Mouse (Mus musculus) left cerebral cortex, adult 6 months (tissue): Measurements from ENCODE around the gene Ssu72. TPM values are rescaled to one million over a fixed set of nuclear protein-coding genes. Genes with fewer than 3 reads are reported as not detected.

Experiments
- long read RNA-seq, 2 experiments: library from polyadenylated mRNA; unstranded; transcript quantifications; one replicate each; pipeline ENCODE4 v2.0.0; 2019 to 2020
- polyA plus RNA-seq: library from polyadenylated mRNA; unstranded; fragments of <200 nt; fragmentation: Nextera tagmentation; gene quantifications from 2 replicates; pipeline ENCODE4 v1.2.3, GENCODE M21; 2021

Gene Ssu72
- polyA plus RNA-seq, result 228 and 240 TPM in 2 replicates
- long read RNA-seq, experiment 1, transcript Ssu72-203 (2 exons, 1,555 nt), result minor isoform, 27 of 183 reads
- long read RNA-seq, experiment 1, transcript Ssu72-201 (5 exons, 1,472 nt), result major isoform, 134 of 183 reads
- long read RNA-seq, experiment 1, transcript Ssu72-202 (4 exons, 874 nt), result minor isoform, 7 of 183 reads
- long read RNA-seq, experiment 1, partial matches to known transcripts, result 1 of 183 reads
- long read RNA-seq, experiment 1, other reads (novel, unspliced or antisense), result 14 of 183 reads
- long read RNA-seq, experiment 2, transcript Ssu72-202 (4 exons, 874 nt), result minor isoform, 11 of 342 reads
- long read RNA-seq, experiment 2, transcript Ssu72-201 (5 exons, 1,472 nt), result major isoform, 289 of 342 reads
- long read RNA-seq, experiment 2, partial matches to known transcripts, result 20 of 342 reads
- long read RNA-seq, experiment 2, other reads (novel, unspliced or antisense), result 20 of 342 reads

DNA sequence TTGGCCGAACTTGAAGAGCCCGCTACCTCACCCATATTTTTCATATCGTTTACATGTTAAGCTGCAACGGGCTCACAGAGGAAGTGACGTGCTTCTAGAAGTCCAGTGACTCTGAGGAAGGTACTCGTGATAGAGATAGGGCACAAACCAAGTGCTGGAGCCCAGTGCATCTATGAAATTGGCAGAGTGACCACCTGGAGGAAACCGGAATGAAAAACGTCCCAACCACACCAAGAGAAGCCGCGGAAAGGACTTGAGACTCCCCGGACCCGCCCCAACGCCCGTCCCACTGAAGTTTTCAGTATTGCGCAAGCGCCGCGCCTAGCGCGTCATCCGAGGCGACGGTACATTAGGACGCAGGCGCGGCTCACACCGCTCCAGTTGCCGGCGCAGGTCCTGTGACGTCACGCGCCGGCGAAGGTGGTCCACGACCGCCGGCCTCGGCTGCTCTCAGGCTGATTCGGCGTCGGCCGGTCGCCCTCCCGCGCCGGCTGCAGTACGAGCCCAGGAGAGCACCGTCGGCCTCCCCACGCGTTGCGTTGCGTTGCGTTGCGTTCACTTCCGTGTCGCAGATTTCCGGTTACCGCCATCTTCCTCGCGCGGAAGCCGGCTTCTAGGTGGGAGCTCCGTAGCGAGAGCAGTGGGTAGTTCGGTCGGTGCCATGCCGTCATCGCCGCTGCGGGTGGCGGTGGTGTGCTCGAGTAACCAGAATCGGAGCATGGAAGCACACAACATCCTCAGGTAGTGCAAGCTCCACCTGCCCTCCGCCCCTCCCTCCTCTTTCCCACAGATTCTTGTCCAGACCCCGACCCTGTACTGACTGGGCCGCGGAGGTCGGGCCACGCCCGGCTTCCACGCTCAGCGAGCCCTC is at the start of gene Ssu72:
Gene Ssu72, plus strand, starts transcription at position 80 of the 871 bp plus-strand sequence.

DNA sequence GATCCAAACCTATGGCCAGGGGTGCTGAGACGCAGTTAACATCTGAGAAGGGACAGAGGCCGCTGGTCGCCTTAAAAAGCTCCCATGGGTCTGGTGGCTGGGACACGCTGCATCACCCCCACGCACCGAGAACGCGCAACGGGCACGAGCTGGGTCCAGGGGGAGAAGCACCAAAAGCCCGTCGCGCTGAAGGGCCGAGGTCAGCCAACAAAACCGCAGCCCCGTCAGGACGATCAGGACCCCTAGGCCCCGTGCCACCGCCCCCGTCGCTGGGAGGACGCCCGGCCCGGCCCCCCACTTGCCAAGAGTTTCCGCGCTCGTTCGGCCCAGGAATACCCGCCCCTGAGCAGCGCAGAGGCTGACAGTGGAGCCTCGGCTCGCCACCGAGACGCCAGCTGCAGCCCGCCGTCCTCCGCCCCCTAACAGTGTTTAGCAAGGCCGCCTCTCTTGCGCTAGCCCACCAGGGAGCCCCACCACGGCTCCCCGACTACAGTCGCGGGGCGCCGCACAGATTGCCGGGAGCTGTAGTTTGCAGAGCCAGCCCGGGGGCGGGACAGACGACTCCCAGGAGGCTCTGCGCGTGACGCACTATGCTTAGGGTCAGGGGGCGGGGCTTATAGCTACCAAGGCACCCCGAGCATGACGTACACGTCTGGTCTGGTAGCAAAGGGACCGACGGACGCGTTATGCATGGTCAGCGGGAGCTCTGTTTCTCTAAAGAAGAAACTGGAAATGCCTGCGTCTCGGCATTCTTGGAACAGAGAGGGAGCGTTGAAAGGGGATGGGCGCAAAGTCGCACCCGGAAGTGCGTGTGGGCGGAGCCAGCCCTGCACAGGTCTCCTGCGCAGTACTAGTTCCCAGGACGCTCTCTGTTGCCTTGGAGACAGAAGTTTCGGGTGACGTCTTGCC is 35.7 kb upstream of the Ssu72 start, which contains the start of gene Mib2:
Gene Mib2, minus strand, starts transcription at position 510 of the 909 bp plus-strand sequence.

DNA sequence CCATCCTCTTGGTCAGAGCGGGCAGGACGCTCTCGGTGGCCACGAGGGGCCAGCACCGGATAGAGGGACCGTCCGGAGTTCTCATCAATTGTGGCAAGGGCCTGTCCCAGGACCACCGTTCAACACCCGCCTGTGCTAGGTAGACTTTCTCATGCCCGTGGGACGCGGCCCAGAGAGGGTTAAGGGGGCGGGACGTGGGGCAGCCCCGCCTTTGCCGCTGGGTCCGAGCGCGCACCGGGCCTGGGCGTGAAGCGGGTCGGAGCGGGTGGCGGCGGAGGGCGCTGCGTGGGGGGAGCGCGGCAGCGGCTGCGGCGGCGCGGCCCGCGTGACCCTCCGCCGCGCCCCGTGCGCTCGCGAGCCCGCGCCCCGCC is 10.5 kb upstream of the Ssu72 start, which contains the start of gene Fndc10:
Gene Fndc10, plus strand, starts transcription at position 232 of the 371 bp plus-strand sequence.

DNA sequence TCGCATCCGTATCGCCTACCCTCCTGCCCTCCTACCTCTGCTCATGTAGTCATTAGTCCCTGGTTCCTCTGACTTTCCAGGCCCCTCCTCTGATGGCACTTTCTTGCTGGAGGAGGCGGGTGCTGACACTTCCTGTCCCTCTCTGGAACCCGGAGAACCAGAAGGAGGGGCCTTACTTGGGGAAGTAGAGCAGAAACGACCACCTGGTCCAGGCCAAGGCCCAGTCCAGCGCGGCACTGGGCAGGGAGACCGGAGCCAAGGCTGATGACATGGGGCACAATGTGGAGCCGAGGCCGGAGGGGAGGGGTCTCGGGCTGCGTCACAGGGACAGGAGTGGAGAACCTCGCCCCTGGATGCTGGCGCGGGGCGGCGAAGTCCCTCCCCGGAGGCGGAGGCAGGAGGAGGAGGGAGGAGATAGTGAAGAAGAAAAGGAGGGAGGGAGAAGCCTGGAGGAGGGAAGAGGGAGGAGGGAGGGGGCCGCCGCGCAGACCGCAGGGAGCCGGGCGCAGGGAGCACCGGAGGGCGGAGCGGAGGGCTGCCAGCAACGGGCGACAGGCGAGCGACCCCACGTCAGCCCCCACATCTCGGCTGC is 29.8 kb downstream of the Ssu72 start, which contains the start of gene Tmem240:
Gene Tmem240, plus strand, starts transcription at position 451 of the 592 bp plus-strand sequence.

DNA sequence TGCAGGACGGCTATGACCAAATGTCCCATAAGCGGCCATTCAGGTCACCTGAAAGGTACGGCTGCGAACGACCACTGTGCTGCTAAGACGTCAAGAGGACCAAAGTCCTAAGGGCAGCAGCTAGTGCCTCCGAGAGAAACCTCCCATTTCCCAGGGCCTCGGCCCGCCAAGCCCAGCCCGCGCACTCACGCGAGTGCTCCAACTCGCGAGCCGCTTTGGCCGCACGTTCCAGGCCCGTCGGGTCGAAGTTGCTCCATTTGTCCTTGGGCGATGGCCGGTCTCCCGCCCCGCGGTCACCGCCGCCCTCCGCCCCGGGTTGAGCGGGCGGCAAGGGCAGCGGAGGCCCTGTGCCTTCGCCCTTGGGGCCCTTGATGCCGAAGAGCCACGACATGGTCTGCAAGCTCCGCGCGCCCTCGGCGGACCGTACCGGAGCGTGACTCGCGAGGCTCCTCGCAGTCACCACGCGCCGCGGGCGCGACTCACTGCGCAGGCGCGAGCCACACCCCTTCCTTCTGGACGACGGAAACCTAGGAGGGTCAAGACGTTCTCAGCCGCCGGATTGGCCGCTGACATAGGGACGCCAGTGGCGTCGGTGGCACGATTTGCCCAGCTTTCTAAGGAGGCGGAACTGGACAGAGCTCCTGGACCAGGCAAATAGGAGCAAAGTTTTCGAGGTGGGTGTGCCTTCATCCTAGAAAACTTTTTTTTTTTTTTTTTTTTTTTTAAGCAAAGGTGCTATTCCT is 56.2 kb downstream of the Ssu72 start, which contains the start of gene Atad3a:
Gene Atad3a, minus strand, starts transcription at position 481 of the 743 bp plus-strand sequence.

DNA sequence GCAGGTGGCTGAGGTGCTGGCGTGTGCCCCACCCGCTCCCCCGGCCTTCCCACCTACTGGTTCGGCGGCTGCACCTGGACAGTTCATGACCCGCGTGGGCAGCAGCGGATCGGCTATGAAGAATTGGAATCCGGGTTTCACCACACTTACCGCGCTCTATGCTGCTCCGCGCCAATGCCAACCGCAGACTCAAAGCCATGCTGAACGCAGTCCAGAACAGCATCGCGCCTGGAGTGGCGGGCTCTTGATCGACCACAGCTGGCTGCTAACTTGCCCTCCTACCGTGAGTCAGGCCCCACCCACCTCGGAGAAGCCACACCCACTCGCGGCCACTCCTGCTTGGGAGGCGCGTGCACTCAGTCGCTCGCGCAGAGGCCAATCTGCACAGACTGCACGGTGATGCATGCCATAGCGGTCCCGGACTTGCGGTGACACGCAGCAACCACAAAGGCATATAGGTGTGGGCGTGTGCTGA is 69.7 kb downstream of the Ssu72 start, which contains the start of gene Vwa1:
Gene Vwa1, minus strand, starts transcription at position 419 of the 475 bp plus-strand sequence.

Other genes with a start within 250 kb of the Ssu72 start
- 3.0 and 5.0 TPM in 2 replicates for gene Tmem52, start 235.7 kb upstream of the Ssu72 start, polyA plus RNA-seq
- gene Gnb1, start 213.4 kb upstream of the Ssu72 start, polyA plus RNA-seq, result 1,449 and 1,717 TPM in 2 replicates
- gene Nadk, start 142.4 kb upstream of the Ssu72 start, polyA plus RNA-seq, result 50.0 and 57.1 TPM in 2 replicates
- gene Slc35e2, start 103.4 kb upstream of the Ssu72 start, polyA plus RNA-seq, result 25.0 and 31.7 TPM in 2 replicates
- 42.7 and 48.3 TPM in 2 replicates for gene Cdk11b, start 79.9 kb upstream of the Ssu72 start, polyA plus RNA-seq
- not detected in 2 replicates for gene Gm10563, start 59.4 kb upstream of the Ssu72 start, polyA plus RNA-seq
- gene Mmp23, start 51.4 kb upstream of the Ssu72 start, polyA plus RNA-seq, result 0.69 and 1.4 TPM in 2 replicates
- 19.7 and 26.1 TPM in 2 replicates for gene Mib2, start 35.6 kb upstream of the Ssu72 start, polyA plus RNA-seq
- 11.4 and 23.4 TPM in 2 replicates for gene Fndc10, start 10.5 kb upstream of the Ssu72 start, polyA plus RNA-seq
- gene Tmem240, start 30.0 kb downstream of the Ssu72 start, polyA plus RNA-seq, result 3.6 and 7.2 TPM in 2 replicates
- gene Atad3a, start 56.3 kb downstream of the Ssu72 start, polyA plus RNA-seq, result 25.7 TPM in 2 replicates
- 15.1 and 16.2 TPM in 2 replicates for gene Vwa1, start 69.9 kb downstream of the Ssu72 start, polyA plus RNA-seq
- 10.4 and 10.7 TPM in 2 replicates for gene Tmem88b, start 81.1 kb downstream of the Ssu72 start, polyA plus RNA-seq
- gene Ankrd65, start 85.6 kb downstream of the Ssu72 start, polyA plus RNA-seq, result not detected in 2 replicates
- 391 and 409 TPM in 2 replicates for gene Mrpl20, start 98.1 kb downstream of the Ssu72 start, polyA plus RNA-seq
- 19.6 and 23.2 TPM in 2 replicates for gene Ccnl2, start 107.7 kb downstream of the Ssu72 start, polyA plus RNA-seq
- 248 and 249 TPM in 2 replicates for gene Aurkaip1, start 126.5 kb downstream of the Ssu72 start, polyA plus RNA-seq
- gene Mxra8, start 134.9 kb downstream of the Ssu72 start, polyA plus RNA-seq, result 5.9 and 6.5 TPM in 2 replicates
- gene Dvl1, start 142.6 kb downstream of the Ssu72 start, polyA plus RNA-seq, result 5.4 and 6.3 TPM in 2 replicates
- 0.12 and 0.13 TPM in 2 replicates for gene Tas1r3, start 158.6 kb downstream of the Ssu72 start, polyA plus RNA-seq
- gene Cptp, start 164.6 kb downstream of the Ssu72 start, polyA plus RNA-seq, result 13.1 and 21.5 TPM in 2 replicates
- 31.0 and 41.2 TPM in 2 replicates for gene Ints11, start 164.7 kb downstream of the Ssu72 start, polyA plus RNA-seq
- gene Pusl1, start 187.0 kb downstream of the Ssu72 start, polyA plus RNA-seq, result 54.5 and 56.4 TPM in 2 replicates
- 19.6 and 35.6 TPM in 2 replicates for gene Acap3, start 187.0 kb downstream of the Ssu72 start, polyA plus RNA-seq
- gene Ube2j2, start 239.0 kb downstream of the Ssu72 start, polyA plus RNA-seq, result 30.5 and 85.4 TPM in 2 replicates